Mouse (Mus musculus): ENCODE measurements around the gene Npsr1. TPM values are rescaled to one million over a fixed set of nuclear protein-coding genes. Genes with fewer than 3 reads are reported as not detected.
A peak's percentile ranks its signal among the peaks of the same experiment; 100 is the strongest.

The Npsr1 gene
- 1 to 10 TPM in 1 of 2 experiments, under 1 TPM in 1; 0.84 to 1.6 TPM for total RNA-seq (2021)
- long read RNA-seq, experiment 1, partial matches to known transcripts, result 0 of 1 reads
- long read RNA-seq, experiment 1, other reads (novel, unspliced or antisense), result 1 of 1 reads
- long read RNA-seq, experiment 2, result 0 reads

GRCm38 (mm10) chr9:24097696-24098095 lies at the start of gene Npsr1:
Npsr1 (plus strand) TSS chr9:24097996.
- TF ChIP-seq CTCF (conservative IDR thresholded peaks at IDR 0.05), result no peak
- DNase-seq (ENCODE audit: low spot score in 2 of 2), result no peak
- H3K4me3 ChIP-seq, result no peak within 1 kb of the TSS
- no peak within 1 kb of the TSS for H3K27ac ChIP-seq

- Histone ChIP-seq H3K4me3 (no peak overlapping the region), H3K27ac (no peak overlapping the region)
- no peak for DNase-seq (ENCODE audit: low spot score in 2 of 2)
- no peak for TF ChIP-seq CTCF (conservative IDR thresholded peaks at IDR 0.05)
These were observed 46.3 kb upstream of the Npsr1 start for GRCm38 (mm10) chr9:24051538-24051937.

GRCm38 (mm10) chr9:24063251-24063650 lies 34.5 kb upstream of the Npsr1 start:
- DNase-seq (ENCODE audit: low spot score in 2 of 2), result no peak
- no peak overlapping the region for H3K4me3 ChIP-seq
- no peak overlapping the region for H3K27ac ChIP-seq
- no peak for TF ChIP-seq CTCF (conservative IDR thresholded peaks at IDR 0.05)

- H3K27ac ChIP-seq, result no peak overlapping the region
- TF ChIP-seq CTCF (conservative IDR thresholded peaks at IDR 0.05), result no peak
- H3K4me3 ChIP-seq, result no peak overlapping the region
- no peak for DNase-seq (ENCODE audit: low spot score in 2 of 2)
These were observed 26.1 kb upstream of the Npsr1 start for GRCm38 (mm10) chr9:24071664-24072063.

GRCm38 (mm10) chr9:24077596-24077995 lies 20.2 kb upstream of the Npsr1 start:
- no peak for DNase-seq (ENCODE audit: low spot score in 2 of 2)
- Histone ChIP-seq H3K4me3 (no peak overlapping the region), H3K27ac (no peak overlapping the region)
- no peak for TF ChIP-seq CTCF (conservative IDR thresholded peaks at IDR 0.05)

GRCm38 (mm10) chr9:24091875-24092274 lies 5.9 kb upstream of the Npsr1 start:
- no peak for DNase-seq (ENCODE audit: low spot score in 2 of 2)
- no peak for TF ChIP-seq CTCF (conservative IDR thresholded peaks at IDR 0.05)
- no peak overlapping the region for H3K4me3 ChIP-seq
- H3K27ac ChIP-seq, result no peak overlapping the region

GRCm38 (mm10) chr9:24098526-24098925 lies 730 bp downstream of the Npsr1 start:
- no peak for TF ChIP-seq CTCF (conservative IDR thresholded peaks at IDR 0.05)
- no peak overlapping the region for H3K27ac ChIP-seq
- H3K4me3 ChIP-seq, result no peak overlapping the region
- no peak for DNase-seq (ENCODE audit: low spot score in 2 of 2)

GRCm38 (mm10) chr9:24099631-24100030 lies 1.8 kb downstream of the Npsr1 start:
- Histone ChIP-seq H3K4me3 (no peak overlapping the region), H3K27ac (no peak overlapping the region)
- no peak for DNase-seq (ENCODE audit: low spot score in 2 of 2)
- TF ChIP-seq CTCF (conservative IDR thresholded peaks at IDR 0.05), result no peak

GRCm38 (mm10) chr9:24119423-24119822 lies 21.6 kb downstream of the Npsr1 start:
- DNase-seq (ENCODE audit: low spot score in 2 of 2), result peak; percentile 20 to 41
- H3K4me3 ChIP-seq, result no peak overlapping the region
- H3K27ac ChIP-seq, result no peak overlapping the region
- TF ChIP-seq CTCF (conservative IDR thresholded peaks at IDR 0.05), result peak; percentile 85

- no peak for TF ChIP-seq CTCF (conservative IDR thresholded peaks at IDR 0.05)
- DNase-seq (ENCODE audit: low spot score in 2 of 2), result no peak
- Histone ChIP-seq H3K4me3 (no peak overlapping the region), H3K27ac (no peak overlapping the region)
These were observed 35.3 kb downstream of the Npsr1 start for GRCm38 (mm10) chr9:24133142-24133541.

- no peak for DNase-seq (ENCODE audit: low spot score in 2 of 2)
- no peak for TF ChIP-seq CTCF (conservative IDR thresholded peaks at IDR 0.05)
- no peak overlapping the region for H3K27ac ChIP-seq
- H3K4me3 ChIP-seq, result no peak overlapping the region
These were observed 38.6 kb downstream of the Npsr1 start for GRCm38 (mm10) chr9:24136354-24136753.

GRCm38 (mm10) chr9:24144341-24144740 lies 46.5 kb downstream of the Npsr1 start:
- no peak for TF ChIP-seq CTCF (conservative IDR thresholded peaks at IDR 0.05)
- DNase-seq (ENCODE audit: low spot score in 2 of 2), result no peak
- no peak overlapping the region for H3K4me3 ChIP-seq
- H3K27ac ChIP-seq, result no peak overlapping the region

- DNase-seq (ENCODE audit: low spot score in 2 of 2), result no peak
- Histone ChIP-seq H3K4me3 (no peak overlapping the region), H3K27ac (no peak overlapping the region)
- no peak for TF ChIP-seq CTCF (conservative IDR thresholded peaks at IDR 0.05)
These were observed 59.4 kb downstream of the Npsr1 start for GRCm38 (mm10) chr9:24157208-24157607.

GRCm38 (mm10) chr9:24160409-24160808 lies 62.6 kb downstream of the Npsr1 start:
- Histone ChIP-seq H3K4me3 (no peak overlapping the region), H3K27ac (peak overlapping the region; percentile 36; the same call in 1 of the 2 replicates)
- DNase-seq (ENCODE audit: low spot score in 2 of 2), result peak; percentile 4 to 13
- TF ChIP-seq CTCF (conservative IDR thresholded peaks at IDR 0.05), result no peak

GRCm38 (mm10) chr9:24168501-24168900 lies 70.7 kb downstream of the Npsr1 start:
- Histone ChIP-seq H3K27ac (no peak overlapping the region), H3K4me3 (no peak overlapping the region)
- no peak for DNase-seq (ENCODE audit: low spot score in 2 of 2)
- no peak for TF ChIP-seq CTCF (conservative IDR thresholded peaks at IDR 0.05)
